Mouse (Mus musculus) heart, embryonic 16.5 days (tissue): ENCODE measurements around the gene Eps8l1. TPM values are rescaled to one million over a fixed set of nuclear protein-coding genes. Genes with fewer than 3 reads are reported as not detected.

ENCODE experiments used
- ATAC-seq: fragments of 200-750 bp; cut with Nextera tagmentation; replicated peaks from 2 replicates; pipeline ENCODE4 v1.8.0; 2017; ENCODE audit warnings: moderate number of reproducible peaks; ENCODE audit not compliant: insufficient read depth, low FRiP score; ENCODE audit errors: extremely low read depth
- H3K27ac ChIP-seq: fragments of 300-500 bp; sonication (generic); 2 replicates; pipeline ENCODE4 v1.5.1; 2014; ENCODE audit warnings: mild to moderate bottlenecking, low read length, control low read depth, moderate library complexity
- H3K27me3 ChIP-seq: fragments of 300-500 bp; sonication (generic); 2 replicates; pipeline ENCODE4 v1.6.1; 2014; ENCODE audit warnings: low read length, mixed read lengths; ENCODE audit not compliant: control insufficient read depth, insufficient read depth
- H3K36me3 ChIP-seq: fragments of 300-500 bp; sonication (generic); 2 replicates; pipeline ENCODE4 v1.6.1; 2014; ENCODE audit not compliant: control insufficient read depth, insufficient read depth
- H3K4me1 ChIP-seq: fragments of 300-500 bp; sonication (generic); 2 replicates; pipeline ENCODE4 v1.6.1; 2014; ENCODE audit warnings: low read length, mixed read lengths; ENCODE audit not compliant: control insufficient read depth, insufficient read depth
- H3K4me2 ChIP-seq: fragments of 300-500 bp; sonication (generic); 2 replicates; pipeline ENCODE4 v1.6.1; 2014; ENCODE audit warnings: low read depth, mild to moderate bottlenecking, control low read depth, low read length
- H3K4me3 ChIP-seq: fragments of 300-500 bp; sonication (generic); 2 replicates; pipeline ENCODE4 v1.5.1; 2014; ENCODE audit warnings: mild to moderate bottlenecking, control low read depth, low read length
- H3K9ac ChIP-seq: fragments of 300-500 bp; sonication (generic); 2 replicates; pipeline ENCODE4 v1.6.1; 2014; ENCODE audit warnings: low read length, control low read depth
- H3K9me3 ChIP-seq: fragments of 300-500 bp; sonication (generic); replicated peaks from 2 replicates; pipeline ENCODE4 v1.6.1; 2016; ENCODE audit warnings: low read length; ENCODE audit not compliant: control insufficient read depth
- WGBS: fragments of 180-500 bp; shearing (Covaris S2); extraction: QIAGEN DNeasy Blood & Tissue Kit; methylation state at CpG from one replicate; pipeline ENCODE4 v1.1.7; 2014; 5-methylcytosine and 5-hydroxymethylcytosine counted together
- polyA plus RNA-seq: library from polyadenylated mRNA; unstranded; fragments of >200 nt; fragmentation: Nextera tagmentation; extraction: Ambion mirVana; gene quantifications from 2 replicates; pipeline ENCODE4 v1.2.1, GENCODE M21; 2015

Gene Eps8l1
- polyA plus RNA-seq, 1 experiment from 2014 or later: 3.6 TPM

GRCm38 (mm10) chr7:4440549-4440948 lies 19.9 kb upstream of the Eps8l1 start:
- Histone ChIP-seq H3K27ac (no peak overlapping the region), H3K27me3 (no peaks in the 10 kb centered on the region), H3K4me2 (no peak overlapping the region), H3K4me3 (no peak overlapping the region), H3K4me1 (peaks cover 4% of the 10 kb centered on the region), H3K9ac (no peak overlapping the region), H3K36me3 (peaks cover 53% of the 10 kb centered on the region), H3K9me3 (no peaks in the 10 kb centered on the region)
- WGBS: 87% methylated on average over 10 of the region's 10 CpGs
- ATAC-seq: no peak

GRCm38 (mm10) chr7:4445216-4445791 lies 15.2 kb upstream of the Eps8l1 start, which contains the start of gene Rdh13:
TSS of gene Rdh13 (minus strand) at chr7:4445649.
- Histone ChIP-seq H3K4me2 (peak within 1 kb of the TSS; percentile 68), H3K27ac (peak within 1 kb of the TSS; percentile 97), H3K4me3 (peak within 1 kb of the TSS; percentile 85), H3K27me3 (no peaks in the 10 kb centered on the region), H3K4me1 (peaks cover 4% of the 10 kb centered on the region), H3K36me3 (peaks cover 31% of the 10 kb centered on the region), H3K9me3 (no peaks in the 10 kb centered on the region), H3K9ac (peak within 1 kb of the TSS; percentile 87)
- ATAC-seq: peak; percentile 96
- under 1% methylated on average over 35 of the region's 35 CpGs for WGBS

GRCm38 (mm10) chr7:4447138-4447537 lies 13.3 kb upstream of the Eps8l1 start:
- no peak for ATAC-seq
- WGBS: 3% methylated on average over 1 of the region's 1 CpGs

GRCm38 (mm10) chr7:4448439-4448838 lies 12.0 kb upstream of the Eps8l1 start:
- H3K4me3 ChIP-seq: no peak overlapping the region
- no peaks in the 10 kb centered on the region for H3K9me3 ChIP-seq
- no peak overlapping the region for H3K4me2 ChIP-seq
- ATAC-seq: no peak
- peaks cover 8% of the 10 kb centered on the region for H3K36me3 ChIP-seq
- no peak overlapping the region for H3K27ac ChIP-seq
- peaks cover 4% of the 10 kb centered on the region for H3K4me1 ChIP-seq
- H3K9ac ChIP-seq: no peak overlapping the region
- 91% methylated on average over 3 of the region's 3 CpGs for WGBS
- H3K27me3 ChIP-seq: no peaks in the 10 kb centered on the region

More at GRCm38 (mm10) chr7:4447138-4447537, 13.3 kb upstream of the Eps8l1 start:
- Histone ChIP-seq H3K9ac (no peak overlapping the region), H3K4me3 (no peak overlapping the region), H3K4me2 (no peak overlapping the region), H3K27ac (no peak overlapping the region), H3K4me1 (peaks cover 4% of the 10 kb centered on the region), H3K27me3 (no peaks in the 10 kb centered on the region), H3K9me3 (no peaks in the 10 kb centered on the region), H3K36me3 (peaks cover 19% of the 10 kb centered on the region)

- Histone ChIP-seq H3K9ac (no peak overlapping the region), H3K4me3 (no peak overlapping the region), H3K27me3 (no peaks in the 10 kb centered on the region), H3K4me1 (peaks cover 4% of the 10 kb centered on the region), H3K36me3 (peaks cover under 1% of the 10 kb centered on the region; the same call in 1 of the 2 replicates), H3K9me3 (no peaks in the 10 kb centered on the region), H3K27ac (no peak overlapping the region), H3K4me2 (no peak overlapping the region)
- no peak for ATAC-seq
- 30% methylated on average over 2 of the region's 2 CpGs for WGBS
Observed at GRCm38 (mm10) chr7:4449211-4449610, 11.3 kb upstream of the Eps8l1 start.

GRCm38 (mm10) chr7:4452644-4453043 lies 7.8 kb upstream of the Eps8l1 start:
- H3K4me3 ChIP-seq: no peak overlapping the region
- H3K9ac ChIP-seq: no peak overlapping the region
- ATAC-seq: no peak
- H3K36me3 ChIP-seq: no peaks in the 10 kb centered on the region
- WGBS: 26% methylated on average over 4 of the region's 4 CpGs
- H3K4me1 ChIP-seq: no peaks in the 10 kb centered on the region
- H3K27ac ChIP-seq: no peak overlapping the region
- no peak overlapping the region for H3K4me2 ChIP-seq
- H3K27me3 ChIP-seq: no peaks in the 10 kb centered on the region
- H3K9me3 ChIP-seq: no peaks in the 10 kb centered on the region

- Histone ChIP-seq H3K27ac (0 out of 2 replicates have a peak overlapping the region, but pooled peaks have one; percentile 16), H3K36me3 (no peaks in the 10 kb centered on the region), H3K4me2 (no peak overlapping the region), H3K27me3 (peaks cover 6% of the 10 kb centered on the region), H3K4me1 (no peaks in the 10 kb centered on the region), H3K9me3 (no peaks in the 10 kb centered on the region), H3K4me3 (no peak overlapping the region), H3K9ac (no peak overlapping the region)
- WGBS: 8% methylated on average over 11 of the region's 12 CpGs
- no peak for ATAC-seq
Observed at GRCm38 (mm10) chr7:4464194-4464824, 3.8 kb downstream of the Eps8l1 start.

- no peak for ATAC-seq
- H3K4me1 ChIP-seq: peaks cover 8% of the 10 kb centered on the region
- no peak overlapping the region for H3K4me2 ChIP-seq
- no peak overlapping the region for H3K27ac ChIP-seq
- H3K4me3 ChIP-seq: no peak overlapping the region
- no peaks in the 10 kb centered on the region for H3K9me3 ChIP-seq
- 71% methylated on average over 3 of the region's 3 CpGs for WGBS
- H3K36me3 ChIP-seq: no peaks in the 10 kb centered on the region
- H3K27me3 ChIP-seq: peaks cover 23% of the 10 kb centered on the region
- no peak overlapping the region for H3K9ac ChIP-seq
Observed at GRCm38 (mm10) chr7:4467801-4468200, 7.3 kb downstream of the Eps8l1 start.
